Mouse (Mus musculus) adrenal gland, postnatal 4 days (tissue): ENCODE results near the gene Nrxn3. TPM values are rescaled to one million over a fixed set of nuclear protein-coding genes. Genes with fewer than 3 reads are reported as not detected.

Experiments used
- DNase-seq, 2 experiments: peaks; one replicate each; pipeline ENCODE4 v3.0.0; 2021 to 2022; ENCODE audit warnings: low spot score in 2 of 2, mixed read lengths in 2 of 2
- microRNA-seq: library from miRNA; unstranded; fragments of <30 nt; microRNA quantifications from one replicate; pipeline ENCODE4 v1.2.0, GENCODE M21; 2021
- total RNA-seq, 2 experiments: library from RNA; stranded (reverse); gene quantifications; 2 replicates each; pipeline ENCODE4 v1.2.3; 2021

The Nrxn3 gene
- total RNA-seq, 2 experiments from 2014 or later, result 1.2 to 2.5 TPM

DNA sequence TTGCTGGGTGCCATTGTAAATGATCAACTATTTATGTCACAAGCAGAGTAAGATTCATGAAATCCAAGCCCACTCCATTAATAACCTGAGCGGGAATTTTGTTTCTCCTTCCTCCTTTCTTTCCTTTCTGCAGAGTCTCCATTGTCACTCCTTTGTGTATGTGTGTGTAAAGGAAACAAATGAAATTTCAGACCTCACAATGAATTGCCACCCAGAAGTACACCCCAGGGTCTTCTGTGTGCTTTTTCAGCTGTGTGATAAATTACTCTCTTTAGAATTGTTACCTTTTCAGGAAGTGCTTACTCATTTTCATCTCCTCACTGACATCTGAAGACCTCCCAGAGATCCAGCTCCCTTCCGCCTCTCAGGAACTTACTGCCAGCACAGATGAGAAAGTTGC is 1506.4 kb downstream of the Nrxn3 start:
- DNase-seq, result no peak

DNA sequence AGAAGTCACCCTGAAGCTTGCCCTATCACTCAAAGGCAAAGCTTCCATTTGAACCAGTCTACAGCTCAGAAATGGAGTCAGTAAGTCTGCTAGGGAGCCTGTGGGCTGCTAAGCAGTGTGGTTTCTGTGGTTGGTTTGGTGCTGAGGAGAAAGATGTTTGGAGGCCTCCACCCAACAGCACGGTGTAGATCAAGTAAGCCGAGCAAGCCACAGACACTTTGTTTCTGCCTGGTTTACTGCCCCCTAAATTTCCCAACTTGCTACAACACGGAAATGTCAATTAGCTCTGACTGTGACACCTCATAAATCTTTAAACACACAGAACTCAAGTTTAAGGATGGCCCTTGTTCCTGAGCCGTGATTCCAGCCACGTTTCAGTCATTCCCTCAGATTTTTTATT is 1513.4 kb downstream of the Nrxn3 start:
- no peak for DNase-seq

GRCm38 (mm10) chr12:90260301-90260700 is 1537.6 kb downstream of the Nrxn3 start:
- no peak for DNase-seq

DNA sequence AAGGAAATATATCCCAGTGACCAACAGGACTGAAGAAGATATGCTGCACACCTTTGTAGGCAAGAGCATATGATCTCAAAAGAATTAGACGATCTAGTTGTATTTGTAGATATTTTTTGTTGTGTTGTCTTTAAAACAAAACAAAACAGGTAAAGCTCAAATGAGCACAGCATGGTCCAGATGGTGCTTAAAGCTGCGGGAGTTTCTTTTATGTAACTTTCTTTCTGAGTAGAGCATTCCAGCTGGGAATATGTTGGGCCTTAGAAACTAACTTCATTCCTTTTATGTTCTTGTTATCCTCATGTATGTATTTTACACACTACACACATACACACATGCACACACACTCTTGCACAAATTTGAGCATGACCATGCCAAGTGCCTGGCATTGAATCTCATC is 1545.4 kb downstream of the Nrxn3 start:
- DNase-seq, result no peak

- DNase-seq, result no peak
Observed at GRCm38 (mm10) chr12:90270763-90271379, 1548.2 kb downstream of the Nrxn3 start.

DNA sequence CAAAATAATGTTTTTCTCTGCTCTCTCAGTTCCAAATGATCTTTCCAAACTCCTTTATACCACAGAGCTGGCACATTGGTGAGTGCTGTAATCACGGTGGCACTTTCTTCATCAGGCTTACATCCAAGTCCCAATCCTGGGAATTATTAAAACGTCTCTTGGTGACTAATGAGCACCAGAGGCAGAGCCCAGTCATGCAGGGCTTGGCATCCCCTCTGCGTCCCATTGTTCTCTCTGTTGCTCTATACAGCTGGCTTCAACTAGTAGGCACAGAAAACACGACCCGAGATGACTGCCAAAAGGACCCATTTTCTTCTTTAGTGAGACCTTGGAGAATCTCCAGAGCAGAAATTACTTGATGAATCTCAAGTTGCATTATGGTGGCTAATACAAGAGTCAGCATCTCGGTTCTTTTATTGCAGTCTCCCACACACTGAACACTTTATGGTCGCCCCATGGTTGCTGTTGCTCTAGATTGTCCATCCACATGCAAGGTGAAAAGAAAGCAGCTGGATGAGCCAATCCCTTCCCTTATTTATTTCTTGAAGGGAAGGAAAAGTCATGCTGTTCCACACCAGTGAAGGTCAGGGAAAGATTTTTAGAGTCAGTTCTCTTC is 1552.1 kb downstream of the Nrxn3 start:
- no peak for DNase-seq

DNA sequence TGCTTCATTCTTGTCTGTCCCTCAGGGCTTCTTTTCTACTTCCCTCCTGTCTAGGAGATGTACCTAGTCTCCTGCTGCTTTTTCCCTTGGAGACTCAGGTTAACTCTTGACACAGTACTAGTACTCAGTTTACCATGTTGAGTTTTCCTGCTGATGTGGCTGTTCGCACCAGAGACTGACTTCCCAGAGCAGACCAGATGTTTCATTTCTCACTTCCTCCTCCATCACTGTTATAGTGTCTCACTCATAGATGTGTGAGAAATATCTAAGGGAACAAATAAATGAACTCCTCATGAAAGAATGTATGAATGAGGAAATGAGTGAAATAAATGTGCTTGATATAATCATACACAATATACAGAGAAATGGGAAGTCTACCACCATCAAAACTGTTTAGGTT is 1558.6 kb downstream of the Nrxn3 start:
- DNase-seq, result no peak

GRCm38 (mm10) chr12:90283022-90283421 is 1560.3 kb downstream of the Nrxn3 start:
- no peak for DNase-seq

- DNase-seq, result no peak
Observed at GRCm38 (mm10) chr12:90302671-90303070, 1580.0 kb downstream of the Nrxn3 start.

GRCm38 (mm10) chr12:90331806-90332205 is 1609.1 kb downstream of the Nrxn3 start:
- no peak for DNase-seq

DNA sequence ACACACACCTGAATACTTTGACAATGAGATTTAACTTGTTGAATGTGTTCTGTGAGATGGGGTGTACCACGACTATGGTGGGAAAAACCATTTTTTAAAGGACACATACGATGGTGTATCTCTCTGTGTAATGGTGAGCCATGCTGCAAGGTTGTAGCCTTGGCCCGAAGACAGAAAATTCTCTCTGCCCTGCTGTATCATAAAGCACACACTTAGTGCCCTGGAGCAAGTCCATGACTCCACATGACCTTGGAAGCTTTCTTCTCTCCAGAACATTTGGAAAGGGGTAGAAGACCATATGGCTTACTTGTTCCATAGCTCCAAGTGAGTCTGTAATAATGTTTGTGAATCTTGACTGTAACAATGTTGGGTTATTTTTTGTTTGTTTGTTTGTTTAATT is 1609.8 kb downstream of the Nrxn3 start:
- DNase-seq, result no peak

- DNase-seq, result no peak
Observed at GRCm38 (mm10) chr12:90337496-90338228, 1615.0 kb downstream of the Nrxn3 start.

DNA sequence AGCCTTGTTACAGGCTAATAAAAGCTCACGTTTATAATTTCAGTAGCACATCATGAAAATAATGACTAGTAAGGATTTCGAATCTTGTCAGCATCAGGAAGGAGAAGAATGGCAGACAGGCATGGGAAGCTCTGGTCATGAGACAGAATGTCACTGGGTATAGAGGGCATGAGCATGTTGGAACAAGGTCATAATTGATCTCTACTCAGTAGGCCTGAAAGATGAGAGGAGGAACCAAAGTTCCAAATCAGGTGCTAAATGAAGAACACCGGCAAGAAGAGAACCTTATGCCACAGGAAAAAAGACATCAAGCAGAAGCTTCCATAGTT is 1615.5 kb downstream of the Nrxn3 start:
- no peak for DNase-seq

Small RNAs within 50 kb of the gene (microRNA-seq; reads per million reads assigned to microRNA genes)
- gene Gm23989 (not detected), gene Gm27313 (not detected)
